Mouse (Mus musculus) spleen, postnatal 4 days (tissue): Measurements from ENCODE around the gene Idnk.
"Not testable (repeated sequence)": the region's sequence is repeated elsewhere in the genome, so short reads cannot be mapped to it uniquely, and the experiment has no call there.

ENCODE experiments used
- DNase-seq, 2 experiments: peaks; one replicate each; pipeline ENCODE4 v3.0.0; 2022; ENCODE audit warnings: low spot score in 2 of 2

Idnk gene

GRCm38 (mm10) chr13:58146603-58147002 lies 10.8 kb upstream of the Idnk start:
- not testable (repeated sequence) for DNase-seq

- DNase-seq, result no peak
Observed at GRCm38 (mm10) chr13:58147760-58148159, 9.7 kb upstream of the Idnk start.

- DNase-seq, result peak in 1 of 2 experiments; percentile 60
Observed at GRCm38 (mm10) chr13:58148256-58148831, 9.1 kb upstream of the Idnk start.

- DNase-seq, result no peak
Observed at GRCm38 (mm10) chr13:58149033-58149558, 8.4 kb upstream of the Idnk start.

GRCm38 (mm10) chr13:58149629-58150028 lies 7.8 kb upstream of the Idnk start:
- no peak for DNase-seq

GRCm38 (mm10) chr13:58150442-58150841 lies 7.0 kb upstream of the Idnk start:
- DNase-seq, result no peak

GRCm38 (mm10) chr13:58156031-58156430 lies 1.4 kb upstream of the Idnk start:
- DNase-seq, result no peak

GRCm38 (mm10) chr13:58157036-58157435 lies 413 bp upstream of the Idnk start:
- no peak for DNase-seq

- DNase-seq, result peak; percentile 89 to 96
Observed at GRCm38 (mm10) chr13:58158099-58158912, 857 bp downstream of the Idnk start.

GRCm38 (mm10) chr13:58160761-58161160 lies 3.3 kb downstream of the Idnk start:
- no peak for DNase-seq

- DNase-seq, result no peak
Observed at GRCm38 (mm10) chr13:58163343-58163742, 5.9 kb downstream of the Idnk start.

- no peak for DNase-seq
Observed at GRCm38 (mm10) chr13:58168119-58168518, 10.7 kb downstream of the Idnk start.

- DNase-seq, result no peak
Observed at GRCm38 (mm10) chr13:58176105-58176504, 18.7 kb downstream of the Idnk start.

GRCm38 (mm10) chr13:58177511-58178208 lies 20.2 kb downstream of the Idnk start:
- peak; percentile 100 for DNase-seq

GRCm38 (mm10) chr13:58181607-58182551 lies 24.4 kb downstream of the Idnk start:
- DNase-seq, result no peak

GRCm38 (mm10) chr13:58184111-58184510 lies 26.7 kb downstream of the Idnk start:
- no peak for DNase-seq

- no peak for DNase-seq
Observed at GRCm38 (mm10) chr13:58186281-58186680, 28.8 kb downstream of the Idnk start.

- DNase-seq, result no peak
Observed at GRCm38 (mm10) chr13:58187751-58188150, 30.3 kb downstream of the Idnk start.

- peak; percentile 88 to 98 for DNase-seq
Observed at GRCm38 (mm10) chr13:58188412-58188811, 31.0 kb downstream of the Idnk start.

GRCm38 (mm10) chr13:58189473-58189872 lies 32.0 kb downstream of the Idnk start:
- no peak for DNase-seq

- no peak for DNase-seq
Observed at GRCm38 (mm10) chr13:58191516-58191915, 34.1 kb downstream of the Idnk start.
